Mouse (Mus musculus): Measurements from ENCODE around the gene Tas2r140.

Gene Tas2r140

GRCm38 (mm10) chr6:133055716-133056115 lies at the start of gene Tas2r140:
TSS of gene Tas2r140 (minus strand) at chr6:133055816.
- no peak for DNase-seq

GRCm38 (mm10) chr6:133104609-133104921 lies 48.9 kb upstream of the Tas2r140 start, which contains the start of gene Smim10l1:
TSS of gene Smim10l1 (plus strand) at chr6:133104909.
- no peak for DNase-seq

- no peak for DNase-seq
Measured at GRCm38 (mm10) chr6:133102430-133102829, 46.8 kb upstream of the Tas2r140 start.

- DNase-seq: no peak
Measured at GRCm38 (mm10) chr6:133092226-133092625, 36.6 kb upstream of the Tas2r140 start.

GRCm38 (mm10) chr6:133037001-133037400 lies 18.6 kb downstream of the Tas2r140 start, which contains the start of gene Tas2r103:
TSS of gene Tas2r103 (minus strand) at chr6:133037101.
- DNase-seq: no peak

Data from lung, postnatal 14 days (tissue).